Mouse (Mus musculus): ENCODE measurements at regions not wholly inside any gene's neighbourhood (a gene's known extent, or its start where the extent isn't known, plus 50 kb on each side); places are given as distances from the start of the nearest gene placed in this dataset.
"Not testable (repeated sequence)": the region's sequence is repeated elsewhere in the genome, so short reads cannot be mapped to it uniquely, and the experiment has no call there.

DNA sequence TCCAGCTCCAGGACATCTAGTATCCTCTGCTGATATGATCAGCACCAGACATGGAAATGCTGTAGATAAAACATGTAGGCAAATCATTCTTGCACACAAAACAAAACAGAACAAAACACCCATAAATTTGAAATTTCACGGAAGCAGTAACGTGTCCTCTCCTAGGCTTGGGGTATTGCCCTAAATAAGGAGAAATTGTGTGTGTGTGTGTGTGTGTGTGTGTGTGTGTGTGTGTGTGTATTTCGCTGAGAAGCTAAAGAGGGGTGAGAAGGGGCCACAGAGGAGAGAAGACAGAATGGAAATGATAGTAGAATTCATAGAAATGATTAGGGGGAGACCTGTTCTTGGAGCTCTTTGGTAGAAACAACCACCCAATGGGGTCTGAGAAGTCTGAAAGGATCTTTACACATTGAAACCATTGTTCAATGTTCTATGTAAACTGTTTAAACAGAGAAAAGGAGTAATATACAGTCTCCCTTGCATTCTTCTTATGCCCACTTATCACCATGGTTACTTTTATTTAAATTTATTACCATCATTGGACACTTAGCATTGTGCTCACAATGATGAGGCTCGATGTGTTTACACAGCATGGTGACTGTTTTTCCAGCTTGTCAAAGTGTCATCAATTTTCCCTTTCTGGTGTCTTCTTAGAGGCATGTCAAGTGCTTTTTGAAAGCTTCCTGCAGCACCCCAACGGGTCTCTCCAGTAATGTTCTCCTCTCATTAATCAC, 317.3 kb upstream of the 4933412E24Rik start:
- DNase-seq (ENCODE audit: low spot score) = no peak

DNA sequence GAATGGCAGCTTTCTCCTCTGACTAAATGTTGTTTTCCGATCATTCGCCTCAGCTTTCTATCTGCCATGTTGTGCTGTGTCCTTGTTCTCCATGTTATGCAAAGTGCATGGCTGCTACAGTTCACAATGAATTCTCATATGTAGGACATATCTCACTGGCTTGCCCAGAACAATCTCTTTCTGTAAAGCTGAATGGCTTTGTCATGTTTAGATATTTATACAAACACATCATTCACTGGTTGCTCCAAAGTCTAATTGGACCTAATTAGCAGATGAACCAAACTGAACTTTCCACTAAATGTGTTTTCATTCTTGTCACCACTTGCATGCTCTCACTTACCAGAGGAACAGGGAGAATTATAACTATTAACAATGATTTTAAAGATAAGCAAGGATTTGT, 301.2 kb upstream of the 4933412E24Rik start:
- DNase-seq (ENCODE audit: low spot score) = no peak

DNA sequence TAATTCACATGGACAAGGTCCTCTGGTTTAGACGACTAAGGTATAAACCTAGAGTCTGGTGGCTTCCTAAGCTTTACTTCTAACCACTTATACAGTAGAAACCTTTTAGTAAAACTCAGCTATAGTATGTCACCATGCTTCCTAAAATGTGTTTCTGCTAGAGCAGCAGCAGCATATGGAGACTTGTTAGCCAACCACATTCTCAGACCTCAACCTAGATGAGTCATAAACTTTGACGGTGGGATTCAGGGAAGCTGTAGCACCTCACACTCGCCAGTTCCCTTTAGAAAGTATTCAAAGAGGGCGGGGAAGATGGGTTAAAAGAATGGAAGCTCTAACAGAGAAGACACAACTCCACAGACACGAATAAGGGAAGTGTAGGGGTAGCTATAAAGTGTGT, 298.8 kb upstream of the 4933412E24Rik start:
- no peak for DNase-seq (ENCODE audit: low spot score)

DNA sequence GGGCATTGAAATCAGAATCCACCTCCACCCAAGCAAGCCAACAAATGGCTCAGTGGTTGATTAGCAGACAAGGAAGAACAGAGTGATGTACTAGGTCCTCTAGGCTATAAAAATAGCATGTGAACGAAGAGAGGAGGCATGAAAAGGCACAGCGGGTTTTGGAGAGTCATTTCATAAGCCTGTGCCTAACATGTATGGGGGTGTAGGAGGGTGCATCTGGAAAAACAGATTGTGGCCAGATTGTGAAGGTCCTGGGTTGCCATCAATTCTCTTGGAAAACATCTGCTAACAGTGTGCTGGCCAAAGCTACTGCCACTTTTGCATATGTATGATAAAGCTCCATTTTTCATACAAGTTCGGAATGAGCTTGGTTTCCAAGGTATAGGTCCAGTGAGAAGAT, 293.5 kb upstream of the 4933412E24Rik start:
- DNase-seq (ENCODE audit: low spot score) = no peak

DNA sequence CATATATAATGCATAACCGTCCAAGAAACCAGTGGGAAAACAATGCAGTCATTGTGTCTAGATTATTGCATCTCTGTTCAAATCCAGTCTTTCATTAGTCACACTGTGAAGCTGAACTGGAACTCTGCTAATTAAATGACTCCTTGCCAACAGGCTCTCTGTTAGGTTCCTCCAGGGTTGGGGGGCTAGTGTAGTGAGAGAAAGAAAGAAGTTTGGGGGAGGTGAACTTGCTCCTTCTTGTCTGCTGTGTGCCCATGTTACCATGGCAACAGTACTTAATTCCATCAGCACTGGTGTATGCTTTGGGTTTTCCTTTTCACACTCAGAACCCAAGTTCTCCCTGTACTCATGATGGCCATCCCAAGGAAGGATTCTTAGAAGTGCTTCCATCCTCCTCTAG, 292.6 kb upstream of the 4933412E24Rik start:
- DNase-seq (ENCODE audit: low spot score) = no peak

DNA sequence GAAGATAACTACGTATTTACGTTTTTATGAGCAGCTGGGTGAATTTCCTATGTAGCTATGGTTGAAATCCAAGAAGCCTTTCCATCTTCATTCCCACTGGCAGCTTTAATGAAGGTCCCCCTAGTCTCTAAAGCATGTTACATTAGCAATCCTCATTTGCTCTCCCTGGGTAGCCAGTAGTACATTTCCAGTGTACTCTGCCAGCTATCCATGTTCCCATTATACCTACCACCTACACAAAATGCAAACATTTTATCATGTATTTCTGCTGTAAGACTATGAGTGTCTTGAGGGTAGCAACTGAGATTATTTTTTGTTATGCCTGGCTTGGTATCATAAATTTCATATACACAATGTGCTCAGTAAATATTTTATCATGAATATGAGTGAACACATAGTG, 291.7 kb upstream of the 4933412E24Rik start:
- DNase-seq (ENCODE audit: low spot score) = no peak

DNA sequence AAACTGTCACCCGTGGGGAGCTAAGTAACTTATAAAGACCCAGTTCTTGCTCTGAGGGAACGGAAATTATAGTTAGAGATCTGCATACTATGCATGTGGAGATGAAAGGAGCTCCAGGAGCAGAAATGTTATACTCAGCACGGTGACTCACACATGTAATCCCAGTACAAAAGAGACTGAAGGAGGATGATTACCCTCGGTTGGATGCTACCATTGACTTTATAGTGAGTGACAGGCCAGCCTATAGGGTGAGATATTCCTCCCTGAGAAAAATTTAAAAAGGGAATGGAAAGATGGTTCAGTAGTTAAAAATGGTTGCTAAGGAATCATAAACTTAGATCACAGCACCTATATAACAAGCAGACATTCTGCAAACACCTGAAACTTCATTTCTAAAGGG, 287.1 kb upstream of the 4933412E24Rik start:
- no peak for DNase-seq (ENCODE audit: low spot score)

DNA sequence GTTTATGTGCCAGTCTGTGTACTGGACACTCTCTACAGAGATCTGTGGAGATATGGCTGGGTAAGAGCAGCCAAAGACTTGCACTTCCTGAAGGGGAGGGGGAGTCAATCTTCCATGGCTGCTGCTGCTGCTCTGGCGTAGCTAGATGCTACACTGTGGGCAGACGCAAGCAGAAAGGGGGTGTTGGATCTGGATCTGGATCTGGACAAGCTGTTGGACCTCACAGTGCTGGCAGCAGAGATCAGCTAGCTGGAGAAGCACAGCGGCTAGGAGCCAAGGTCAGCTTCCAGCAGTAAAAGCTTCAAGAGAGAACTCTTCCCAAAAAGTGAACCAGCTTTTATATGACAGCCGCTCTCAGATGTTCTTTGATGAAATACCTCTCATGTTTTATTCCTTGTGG, 285.5 kb upstream of the 4933412E24Rik start:
- no peak for DNase-seq (ENCODE audit: low spot score)

DNA sequence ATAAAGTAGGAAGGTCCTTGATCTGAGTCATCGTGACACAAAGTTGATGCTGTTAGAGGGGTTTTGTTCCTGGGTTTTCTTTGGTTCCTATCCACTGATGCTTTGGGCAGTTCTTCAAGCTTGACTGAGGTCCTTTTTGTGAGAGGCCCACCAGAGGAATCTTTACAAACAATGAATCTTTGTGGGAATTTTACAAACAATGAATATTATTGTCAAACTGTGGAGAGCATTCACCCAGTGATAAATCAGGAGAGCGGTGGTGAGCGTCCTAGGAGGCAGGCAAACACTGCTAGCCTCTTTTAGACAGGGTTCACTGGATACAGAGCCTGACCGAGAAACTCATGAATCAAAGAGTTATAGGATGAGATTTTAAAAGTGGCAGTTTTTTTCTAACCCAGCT, 268.9 kb upstream of the 4933412E24Rik start:
- DNase-seq (ENCODE audit: low spot score) = no peak

DNA sequence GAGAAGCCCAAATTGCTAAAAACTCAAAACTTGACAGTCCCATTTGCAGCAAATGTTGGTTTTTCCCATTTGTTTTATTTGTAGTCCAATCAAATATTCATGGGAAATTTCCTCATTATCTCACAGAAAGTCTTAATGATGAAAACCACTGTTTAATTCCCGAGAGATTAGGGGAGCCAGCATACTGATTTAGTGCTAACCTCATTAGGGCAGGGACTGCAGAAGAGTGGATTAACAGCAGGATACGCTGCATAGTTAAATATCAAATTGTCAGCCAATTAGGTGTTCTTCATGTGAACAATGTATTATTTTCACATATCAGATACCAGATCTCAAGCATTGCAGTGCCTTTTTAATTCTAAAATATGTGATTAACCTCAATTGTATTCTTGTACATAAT, 264.0 kb upstream of the 4933412E24Rik start:
- no peak for DNase-seq (ENCODE audit: low spot score)

DNA sequence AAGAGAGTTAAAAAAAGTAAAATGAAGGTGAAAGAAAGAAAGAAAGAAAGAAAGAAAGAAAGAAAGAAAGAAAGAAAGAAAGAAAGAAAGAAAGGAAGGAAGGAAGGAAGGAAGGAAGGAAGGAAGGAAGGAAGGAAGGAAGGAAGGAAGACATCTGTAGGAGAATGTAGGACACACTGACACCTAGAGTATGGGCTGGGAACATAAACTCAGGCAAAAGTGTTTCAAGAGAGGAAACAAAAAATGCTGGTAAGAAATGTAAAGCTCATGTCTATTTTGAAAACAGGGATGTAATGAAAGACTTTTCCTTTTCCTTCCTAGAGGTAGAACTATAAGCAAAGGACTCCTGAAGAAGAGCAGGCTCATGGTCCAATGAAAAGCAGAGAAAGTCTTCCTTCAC, 237.2 kb upstream of the 4933412E24Rik start:
- not testable (repeated sequence) for DNase-seq (ENCODE audit: low spot score)

DNA sequence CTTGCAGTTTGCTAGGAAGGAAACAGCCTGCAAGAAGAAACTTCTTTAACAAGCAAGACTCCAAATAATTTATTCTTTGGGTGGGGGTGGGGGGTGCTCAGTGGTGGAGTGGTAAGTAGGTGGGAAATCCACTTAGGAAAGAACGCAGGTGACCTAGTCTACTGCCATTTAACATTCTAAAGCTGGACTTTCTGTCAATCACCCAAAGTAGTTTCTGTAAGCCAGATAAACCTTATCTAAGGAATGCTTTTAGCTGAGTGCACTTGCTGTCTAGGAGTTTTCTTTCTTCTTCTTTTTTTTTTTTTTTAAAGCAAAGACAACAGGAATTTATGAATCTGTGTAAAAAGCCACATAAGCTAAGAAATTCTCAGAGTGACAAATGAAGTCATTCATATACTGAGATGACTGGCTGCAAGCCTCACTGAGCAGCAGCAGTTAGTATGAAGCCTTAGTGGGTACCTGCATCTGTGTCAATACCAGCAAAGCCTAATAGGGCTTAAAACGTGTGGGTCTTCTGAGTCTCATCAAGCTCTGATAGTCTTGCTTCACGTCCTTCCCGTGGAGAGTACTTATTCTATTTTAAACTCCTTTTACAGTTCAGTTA, 210.0 kb upstream of the 4933412E24Rik start:
- DNase-seq (ENCODE audit: low spot score) = no peak

DNA sequence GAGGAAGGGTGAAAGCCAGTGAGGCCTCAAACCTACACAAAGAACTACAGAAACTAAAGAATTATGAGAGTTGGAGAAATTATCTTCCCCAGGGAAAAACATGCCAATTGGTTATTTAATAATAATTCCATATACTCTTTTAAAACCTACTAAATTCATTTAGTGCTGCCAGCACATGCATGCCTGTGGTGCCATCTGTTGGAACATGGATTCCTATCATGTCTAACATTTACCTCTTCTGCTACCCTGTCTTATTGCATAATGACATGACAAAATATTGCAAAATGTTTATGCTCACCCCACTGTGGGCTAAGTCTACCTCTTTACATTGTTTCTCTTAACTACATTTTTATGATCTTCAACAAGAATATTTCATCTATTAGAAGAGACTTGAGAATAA, 178.7 kb upstream of the 4933412E24Rik start:
- DNase-seq (ENCODE audit: low spot score) = peak; percentile 18

DNA sequence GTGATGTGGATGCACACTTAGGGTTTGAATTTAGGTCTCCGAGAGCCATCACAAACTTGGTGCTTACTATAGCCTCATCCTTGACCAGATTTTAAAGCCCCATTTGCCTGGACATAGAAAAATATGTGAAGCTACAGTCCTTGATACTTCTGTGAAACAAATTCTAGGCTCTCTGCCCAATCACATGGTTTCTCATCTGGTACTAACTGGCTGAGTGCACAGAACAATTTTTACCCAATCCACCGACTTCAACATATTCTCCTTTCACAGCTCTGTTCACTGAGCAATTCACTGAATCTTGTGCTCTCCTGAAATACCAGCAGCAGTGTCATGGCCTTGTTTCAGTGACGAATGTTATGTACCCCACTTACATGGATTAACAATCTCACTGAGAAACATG, 176.7 kb upstream of the 4933412E24Rik start:
- DNase-seq (ENCODE audit: low spot score) = no peak

DNA sequence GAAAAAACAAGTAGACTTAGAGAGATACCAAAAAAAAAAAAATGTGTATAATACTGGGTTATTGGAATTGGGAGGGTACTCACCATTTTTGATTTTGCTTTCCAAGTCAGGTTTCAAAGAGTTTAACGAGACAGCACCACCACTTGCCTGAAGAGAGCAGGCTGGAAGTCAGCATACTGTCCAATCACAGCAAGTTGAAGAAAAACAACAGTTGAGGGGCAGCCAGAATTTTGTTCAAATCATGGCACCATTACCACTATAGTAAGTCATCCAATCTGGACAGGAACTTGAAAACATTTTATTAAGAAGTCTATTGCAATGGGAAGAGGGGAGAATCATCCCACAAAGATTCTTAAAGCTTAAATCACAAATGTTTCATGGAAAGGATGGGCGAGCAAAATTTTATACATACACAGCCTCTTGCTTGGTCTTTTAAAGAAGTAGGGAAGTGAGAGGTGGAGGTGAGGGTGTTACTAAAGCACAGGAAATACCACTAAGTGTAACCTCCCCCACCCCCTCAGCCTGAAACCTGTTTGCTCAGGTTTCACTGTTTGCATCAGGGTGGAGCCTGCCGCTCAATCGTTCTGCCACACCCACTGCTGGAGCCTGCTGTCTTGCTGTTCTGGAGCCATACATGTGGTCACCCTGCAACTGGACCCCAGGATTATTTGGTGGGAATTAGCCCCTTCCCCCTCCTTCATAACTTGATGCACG, 170.7 kb upstream of the 4933412E24Rik start:
- DNase-seq (ENCODE audit: low spot score) = peak; percentile 83

DNA sequence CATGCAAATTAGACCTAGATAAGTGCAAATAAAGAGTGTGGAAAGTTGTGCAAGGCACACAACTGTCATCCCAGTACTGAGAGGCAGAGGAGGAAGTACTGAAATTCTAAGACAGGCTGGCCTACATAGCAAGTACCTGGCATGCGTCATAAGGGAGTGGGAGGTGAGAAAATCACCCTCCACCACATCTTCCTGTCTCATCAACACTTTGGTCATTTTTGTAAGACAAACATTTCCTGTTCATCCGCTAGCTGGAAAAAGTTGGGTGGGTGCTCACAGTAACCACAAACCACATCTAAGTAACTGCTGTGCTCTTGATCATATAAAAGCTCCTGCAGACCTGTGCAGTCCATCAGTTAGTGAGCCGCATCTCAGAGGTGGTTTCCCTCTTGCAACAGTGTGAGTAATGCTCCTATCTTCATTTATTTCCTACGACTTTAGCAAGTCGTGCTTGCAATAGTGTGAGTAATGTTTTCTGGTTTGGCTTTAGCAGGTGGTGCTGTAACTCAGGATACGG, 125.2 kb upstream of the 4933412E24Rik start:
- peak; percentile 95 for DNase-seq (ENCODE audit: low spot score)

DNA sequence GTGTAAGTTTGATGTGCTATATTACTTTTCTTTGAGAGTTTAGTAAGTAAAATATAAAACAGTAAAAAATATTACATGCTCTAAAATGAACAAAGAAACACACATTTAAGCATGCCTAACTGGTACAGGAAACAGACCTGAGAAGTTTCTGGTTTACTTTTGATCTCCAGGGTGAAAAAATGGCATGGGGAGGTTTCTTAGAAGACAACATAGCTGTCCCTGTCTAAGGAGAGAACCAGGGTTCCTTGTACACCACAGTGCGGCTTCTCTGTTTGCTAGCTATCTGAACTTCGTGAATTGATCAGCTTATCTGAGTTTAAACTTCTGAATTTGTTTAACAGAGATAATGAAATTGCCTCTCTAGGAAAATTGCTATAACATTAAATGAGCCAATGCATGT, 120.3 kb upstream of the 4933412E24Rik start:
- DNase-seq (ENCODE audit: low spot score) = peak; percentile 53

DNA sequence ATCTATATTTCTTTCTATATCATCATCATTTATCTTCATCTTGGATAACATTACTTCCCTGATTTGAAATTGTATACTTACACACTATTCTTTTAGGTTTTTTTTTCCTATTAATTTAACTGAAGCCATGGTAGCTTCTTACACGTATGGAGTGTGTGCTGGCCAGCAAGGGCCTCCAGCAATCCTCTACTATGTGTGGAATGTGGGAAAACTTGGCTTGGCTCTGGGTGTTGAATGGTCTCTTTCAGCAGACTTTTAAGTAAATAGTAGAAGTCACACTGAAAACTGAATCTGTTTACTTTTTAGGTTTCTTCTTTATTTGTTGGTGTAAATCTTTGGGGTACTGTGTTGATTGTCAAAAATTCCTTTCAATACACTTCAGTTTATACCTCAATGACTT, 118.1 kb upstream of the 4933412E24Rik start:
- no peak for DNase-seq (ENCODE audit: low spot score)

DNA sequence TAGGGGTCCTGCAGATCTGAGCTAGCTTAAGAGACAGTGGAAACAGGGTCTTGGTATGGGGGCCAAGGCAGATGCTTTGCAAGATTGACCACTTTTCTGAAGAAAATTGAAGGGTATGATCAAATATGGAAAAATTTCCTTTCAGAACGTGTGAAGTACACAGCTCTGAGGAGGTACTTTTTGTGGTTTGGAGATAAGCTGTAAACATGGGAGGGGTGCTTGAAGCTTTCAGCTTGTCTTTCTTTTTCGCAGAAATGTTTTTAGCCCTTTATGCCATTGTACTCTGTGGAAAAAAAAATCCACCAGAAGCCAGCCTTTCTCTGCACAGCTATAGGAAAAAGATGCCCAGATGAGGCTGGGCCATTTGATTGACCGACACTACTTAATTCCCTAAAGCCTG, 116.3 kb upstream of the 4933412E24Rik start:
- DNase-seq (ENCODE audit: low spot score) = peak; percentile 66

DNA sequence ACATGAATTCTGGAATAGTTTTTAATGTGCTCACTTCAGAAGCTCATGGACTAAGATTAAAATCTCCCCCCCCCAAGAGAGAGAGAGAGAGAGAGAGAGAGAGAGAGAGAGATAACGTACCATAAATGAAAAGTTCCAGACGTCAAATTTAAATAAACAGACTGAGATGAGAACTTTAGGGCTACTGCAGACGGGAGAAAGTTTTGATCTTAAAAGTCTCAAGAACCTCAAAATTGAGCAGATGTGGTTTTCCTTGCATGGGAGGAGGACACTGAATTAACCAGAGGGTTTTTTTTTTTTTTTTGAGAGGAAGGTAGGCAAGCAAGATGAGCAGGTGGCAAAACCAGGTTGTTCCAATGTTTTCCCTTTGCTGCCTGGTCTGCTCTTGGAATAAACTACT, 108.0 kb upstream of the 4933412E24Rik start:
- no peak for DNase-seq (ENCODE audit: low spot score)

DNA sequence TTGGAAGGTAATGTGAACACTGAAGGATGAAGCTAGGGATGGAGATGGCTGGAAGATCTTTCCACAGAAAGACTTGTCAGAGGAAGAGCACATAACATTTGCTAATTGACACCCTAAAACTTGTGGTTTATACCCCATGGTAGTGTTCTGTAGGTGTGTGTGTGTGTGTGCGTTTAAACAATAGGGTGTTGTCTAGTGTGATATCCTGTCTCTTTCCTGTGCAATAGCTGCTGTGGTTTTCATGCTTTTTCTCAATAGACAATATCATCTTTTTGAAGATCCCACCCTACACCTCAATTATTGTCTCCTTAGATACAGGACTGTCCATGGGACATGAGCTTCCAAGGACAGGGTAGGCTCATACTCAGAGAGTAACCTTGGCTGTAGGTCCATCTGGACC, 103.5 kb upstream of the 4933412E24Rik start:
- peak; percentile 60 for DNase-seq (ENCODE audit: low spot score)

DNA sequence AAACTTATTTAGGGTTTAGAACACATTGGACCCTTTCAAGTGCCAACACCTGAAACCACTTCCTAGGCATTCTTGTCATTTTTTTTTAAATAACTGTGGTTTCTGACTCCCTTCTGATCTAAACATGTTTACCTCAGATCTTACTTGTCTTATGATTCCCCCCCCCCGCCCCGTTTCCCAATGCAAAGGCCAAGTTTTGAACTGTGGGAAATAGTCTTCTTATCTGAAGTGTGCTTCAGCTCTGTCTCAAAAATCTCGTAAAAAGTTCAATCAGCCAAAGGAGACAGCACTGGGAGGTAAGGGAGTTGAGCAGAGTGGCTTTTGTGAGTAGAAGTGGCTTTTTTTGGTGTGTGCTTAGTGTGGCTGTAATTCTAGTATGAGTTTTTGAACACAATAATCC, 95.5 kb upstream of the 4933412E24Rik start:
- DNase-seq (ENCODE audit: low spot score) = peak; percentile 59

DNA sequence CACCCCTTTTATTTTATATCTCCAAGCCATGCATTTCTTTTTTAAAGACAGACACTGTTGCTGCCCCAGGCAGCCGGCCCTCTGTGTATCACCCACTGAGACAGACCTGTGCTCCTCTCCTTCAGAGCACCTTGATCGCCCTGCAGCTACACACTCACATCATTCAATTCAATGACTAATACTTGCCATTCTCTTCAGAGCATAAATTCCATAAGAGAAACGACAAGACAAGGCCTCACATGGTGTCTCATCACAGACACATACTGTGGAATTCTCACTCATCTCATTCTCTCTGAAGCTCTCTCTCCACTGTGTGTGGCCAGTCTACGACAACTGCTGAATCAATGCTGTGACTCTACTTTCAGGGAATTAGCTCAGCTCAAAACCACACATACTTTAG, 94.6 kb upstream of the 4933412E24Rik start:
- DNase-seq (ENCODE audit: low spot score) = no peak

Measured in T-cell, adult 2 months (primary cell).